8 mouse cellular contexts compared by ENCODE assay signal in genomic region chr8:83895894-83896293, GRCm38 (mm10). TPM values are rescaled to one million over a fixed set of nuclear protein-coding genes. Genes with fewer than 3 reads are reported as not detected.
A peak's percentile ranks its signal among the peaks of the same experiment; 100 is the strongest.
DNase-seq lines count a peak whose midpoint lies in the region; ATAC-seq and TF ChIP-seq lines count a peak whose summit lies in the region.
"Had no signal": no experiment of that assay in that cellular context is flagged by ENCODE, and none has a peak within 500 bp of the region (broad histone marks: within the 10 kb centered on the region; RNA-seq: fewer than 3 reads in every experiment).

No protein-coding gene starts in this region.

- 3% methylated on average over 5 of the region's 5 CpGs for WGBS in intestine, postnatal 0 days
- 9% methylated on average over 5 of the region's 5 CpGs for WGBS in intestine, embryonic 15.5 days
- 8% methylated on average over 5 of the region's 5 CpGs for WGBS in bone marrow, adult 2 months

- peak; percentile 48 for TF ChIP-seq RAD21 in CH12.LX (IDR thresholded peaks at IDR 0.05; ENCODE audit: low read depth, low read length)

- no peak for TF ChIP-seq POLR2A in CH12.LX (IDR thresholded peaks at IDR 0.05; ENCODE audit: low read depth, low read length)
- TF ChIP-seq POLR2A in bone marrow, adult 2 months (IDR thresholded peaks at IDR 0.05; ENCODE audit: borderline replicate concordance, control insufficient read depth, low read depth, low read length), result no peak

- no peaks in the 10 kb centered on the region for H3K79me2 ChIP-seq in CH12.LX (replicated peaks; ENCODE audit: control insufficient read depth, extremely low read depth, insufficient read depth, poor library complexity, severe bottlenecking)

- ATAC-seq in intestine, postnatal 0 days, result no peak
- ATAC-seq in intestine, embryonic 15.5 days, result no peak
- peak; percentile 49 for ATAC-seq in granulocyte monocyte progenitor cell, adult 5-6 weeks (replicated peaks; ENCODE audit: poor library complexity, severe bottlenecking)

- H3K4me3 ChIP-seq in intestine, postnatal 0 days (ENCODE audit: low read depth, low read length), result no peak overlapping the region
- H3K4me3 ChIP-seq in intestine, embryonic 15.5 days (replicated peaks), result no peak overlapping the region
- H3K4me3 ChIP-seq in CH12.LX (replicated peaks in 1 of 3; ENCODE audit: low read depth in 2 of 3, low read length in 2 of 3, poor library complexity in 1 of 3), result no peak overlapping the region
- no peak overlapping the region for H3K4me3 ChIP-seq in bone marrow, adult 2 months (replicated peaks; ENCODE audit: control insufficient read depth, low read depth, low read length)
- H3K4me3 ChIP-seq: heart, embryonic 13.5 days had no signal

- TF ChIP-seq EP300 in CH12.LX (IDR thresholded peaks at IDR 0.05; ENCODE audit: low read length), result no peak

- peak; percentile 68 for DNase-seq in CH12.LX (ENCODE audit: extremely low read depth)
- DNase-seq in lung, postnatal 4 days, result peak; percentile 47 to 59
- DNase-seq in right cerebral cortex, postnatal 4 days, result no peak

- in situ Hi-C loops in CH12.LX (cut with MboI; ENCODE audit: low pct_ligation_motif_present, low pct_unique_long_range_greater_than_20kb, low sequenced_read_pairs), result loop anchor here (5.0 to 10.0 kb wide), 3 partner anchors 59 to 159 kb away; partner anchors contain the start of genes Asf1b and Gm10644

- peak; percentile 96 for TF ChIP-seq CTCF in intestine, postnatal 0 days (IDR thresholded peaks at IDR 0.05; ENCODE audit: low read depth)
- peak; percentile 75 to 89 for TF ChIP-seq CTCF in CH12.LX (conservative IDR thresholded peaks at IDR 0.05 in 1 of 2, IDR thresholded peaks at IDR 0.05 in 1 of 2; ENCODE audit: low read depth in 2 of 2, low read length in 2 of 2)
- TF ChIP-seq CTCF in bone marrow, adult 2 months (IDR thresholded peaks at IDR 0.05; ENCODE audit: control insufficient read depth, insufficient read depth, low read length), result peak; percentile 89

- no peaks in the 10 kb centered on the region for H3K4me1 ChIP-seq in intestine, postnatal 0 days (replicated peaks; ENCODE audit: control insufficient read depth, insufficient read depth, low read length)
- H3K4me1 ChIP-seq in intestine, embryonic 15.5 days (replicated peaks), result peaks cover 14% of the 10 kb centered on the region
- peaks cover 3 to 14% of the 10 kb centered on the region in 2 experiments; a peak in 2 of 4 replicates for H3K4me1 ChIP-seq in CH12.LX (ENCODE audit: control insufficient read depth in 1 of 2, insufficient read depth in 2 of 2)
- no peaks in the 10 kb centered on the region for H3K4me1 ChIP-seq in bone marrow, adult 2 months (ENCODE audit: control insufficient read depth, insufficient read depth, low read length)

- dilution Hi-C loops in CH12.LX (cut with MboI; ENCODE audit: extremely low pct_ligation_motif_present, extremely low pct_unique_long_range_greater_than_20kb, low sequenced_read_pairs), result no loop called here

- H3K9ac ChIP-seq in intestine, postnatal 0 days (ENCODE audit: low read depth, low read length), result no peak overlapping the region
- H3K9ac ChIP-seq in intestine, embryonic 15.5 days, result no peak overlapping the region
- no peak overlapping the region for H3K9ac ChIP-seq in CH12.LX (ENCODE audit: insufficient read depth, low read depth)
- H3K9ac ChIP-seq: heart, embryonic 13.5 days had no signal

- no peak overlapping the region for H3K4me2 ChIP-seq in intestine, postnatal 0 days (replicated peaks; ENCODE audit: low read depth)
- no peak overlapping the region for H3K4me2 ChIP-seq in intestine, embryonic 15.5 days (replicated peaks)
- peak overlapping the region; percentile 34; the same call in 1 of the 2 replicates for H3K4me2 ChIP-seq in CH12.LX (ENCODE audit: insufficient read depth, low read depth, poor library complexity, severe bottlenecking)
- H3K4me2 ChIP-seq: heart, embryonic 13.5 days had no signal

- no peaks in the 10 kb centered on the region for H3K36me3 ChIP-seq in intestine, postnatal 0 days (ENCODE audit: control insufficient read depth, insufficient read depth)
- no peaks in the 10 kb centered on the region for H3K36me3 ChIP-seq in intestine, embryonic 15.5 days
- H3K36me3 ChIP-seq in CH12.LX (replicated peaks in 1 of 2; ENCODE audit: control insufficient read depth in 1 of 2, insufficient read depth in 1 of 2, low read length in 1 of 2), result no peaks in the 10 kb centered on the region
- H3K36me3 ChIP-seq: heart, embryonic 13.5 days had no signal

- H3K27ac ChIP-seq in intestine, postnatal 0 days (ENCODE audit: low read depth, low read length), result no peak overlapping the region
- no peak overlapping the region for H3K27ac ChIP-seq in intestine, embryonic 15.5 days
- no peak overlapping the region for H3K27ac ChIP-seq in CH12.LX (ENCODE audit: insufficient read depth, low read depth)
- H3K27ac ChIP-seq in bone marrow, adult 2 months (ENCODE audit: control insufficient read depth, insufficient read depth, low read depth, low read length, poor library complexity), result no peak overlapping the region
- H3K27ac ChIP-seq: heart, embryonic 13.5 days had no signal

- no peaks in the 10 kb centered on the region for H3K9me3 ChIP-seq in intestine, postnatal 0 days (ENCODE audit: control insufficient read depth)
- H3K9me3 ChIP-seq in intestine, embryonic 15.5 days, result no peaks in the 10 kb centered on the region
- H3K9me3 ChIP-seq in CH12.LX (replicated peaks; ENCODE audit: low read length), result peaks cover 4% of the 10 kb centered on the region
- H3K9me3 ChIP-seq: heart, embryonic 13.5 days had no signal

- H3K27me3 ChIP-seq in intestine, postnatal 0 days (replicated peaks; ENCODE audit: control insufficient read depth, insufficient read depth, low read length), result peaks cover 39% of the 10 kb centered on the region
- peaks cover 18% of the 10 kb centered on the region; the same call in 1 of the 2 replicates for H3K27me3 ChIP-seq in intestine, embryonic 15.5 days (replicated peaks)
- peaks cover 23% of the 10 kb centered on the region for H3K27me3 ChIP-seq in CH12.LX (replicated peaks)

TF ChIP-seq in CH12.LX, 34 proteins besides CTCF, POLR2A, EP300 and RAD21:
- TF ChIP-seq HCFC1 (IDR thresholded peaks at IDR 0.05; ENCODE audit: low read depth, low read length) (peak; percentile 11; the same call in 1 of the 2 replicates), SMC3 (IDR thresholded peaks at IDR 0.05; ENCODE audit: low read depth, low read length) (peak; percentile 72), CHD1 (IDR thresholded peaks at IDR 0.05; ENCODE audit: low read depth, low read length) (no peak), MAZ (IDR thresholded peaks at IDR 0.05; ENCODE audit: low read depth, low read length) (0 out of 2 replicates have a peak, but pooled peaks have one; percentile 39), IRF4 (IDR thresholded peaks at IDR 0.05; ENCODE audit: low read depth, low read length) (0 out of 2 replicates have a peak, but pooled peaks have one; percentile 15), MAX (IDR thresholded peaks at IDR 0.05; ENCODE audit: low read length) (0 out of 2 replicates have a peak, but pooled peaks have one; percentile 9)

RNA-seq across cellular contexts. Expression of gene Adgrl1, which starts 4.0 kb away (rescaled TPM):
- 4.4 and 5.6 TPM in 2 replicates for polyA plus RNA-seq in intestine, postnatal 0 days (2015; fragmentation: Nextera tagmentation; extraction: Ambion mirVana)
- 11.0 and 13.4 TPM in 2 replicates for polyA plus RNA-seq in intestine, embryonic 15.5 days (2015; fragmentation: Nextera tagmentation; extraction: Ambion mirVana)
- 12.5 and 14.8 TPM in 2 replicates for total RNA-seq in CH12.LX (2012; rRNA removed)
- 3.5 and 4.4 TPM in 2 replicates for total RNA-seq in CH12.LX (2014; rRNA removed)
- polyA plus RNA-seq in CH12.LX (2012; ENCODE audit: insufficient read length, low read depth), result 9.7 and 14.5 TPM in 2 replicates
- 6.5 and 8.8 TPM in 2 replicates for polyA plus RNA-seq in bone marrow, adult 2 months (2011; ENCODE audit: insufficient read depth, insufficient read length, low replicate concordance, missing spikeins)
- total RNA-seq in granulocyte monocyte progenitor cell, adult 5-6 weeks (2014; fragmentation: Nextera tagmentation), result 1.4 and 2.4 TPM in 2 replicates
- total RNA-seq in granulocyte monocyte progenitor cell, adult 5-6 weeks (2017), result 2.4 and 3.6 TPM in 2 replicates

RNA-seq across cellular contexts. Expression of gene Gm10644, which starts 59.1 kb away (rescaled TPM):
- polyA plus RNA-seq in intestine, postnatal 0 days (2015; fragmentation: Nextera tagmentation; extraction: Ambion mirVana), result 0.09 and 0.12 TPM in 2 replicates
- polyA plus RNA-seq in intestine, embryonic 15.5 days (2015; fragmentation: Nextera tagmentation; extraction: Ambion mirVana), result 0.44 and 0.47 TPM in 2 replicates
- total RNA-seq in CH12.LX (2012; rRNA removed) (1.1 and 1.7 TPM in 2 replicates), CH12.LX (2014; rRNA removed) (0.58 TPM in 2 replicates)
- polyA plus RNA-seq in CH12.LX (2012; ENCODE audit: insufficient read length, low read depth), result 0.44 and 0.72 TPM in 2 replicates
- polyA plus RNA-seq in bone marrow, adult 2 months (2011; ENCODE audit: insufficient read depth, insufficient read length, low replicate concordance, missing spikeins), result not detected in 2 replicates
- total RNA-seq in granulocyte monocyte progenitor cell, adult 5-6 weeks (2014; fragmentation: Nextera tagmentation), result not detected in 2 replicates
- total RNA-seq in granulocyte monocyte progenitor cell, adult 5-6 weeks (2017), result not detected in 2 replicates

RNA-seq across cellular contexts. Expression of gene Asf1b, which starts 59.4 kb away (rescaled TPM):
- polyA plus RNA-seq in intestine, postnatal 0 days (2015; fragmentation: Nextera tagmentation; extraction: Ambion mirVana), result 13.8 and 16.0 TPM in 2 replicates
- 57.8 and 60.9 TPM in 2 replicates for polyA plus RNA-seq in intestine, embryonic 15.5 days (2015; fragmentation: Nextera tagmentation; extraction: Ambion mirVana)
- total RNA-seq in CH12.LX (2012; rRNA removed) (71.1 and 94.5 TPM in 2 replicates), CH12.LX (2014; rRNA removed) (58.9 and 62.2 TPM in 2 replicates)
- 86.3 and 101 TPM in 2 replicates for polyA plus RNA-seq in CH12.LX (2012; ENCODE audit: insufficient read length, low read depth)
- 48.8 and 55.7 TPM in 2 replicates for polyA plus RNA-seq in bone marrow, adult 2 months (2011; ENCODE audit: insufficient read depth, insufficient read length, low replicate concordance, missing spikeins)
- 36.8 and 53.8 TPM in 2 replicates for total RNA-seq in granulocyte monocyte progenitor cell, adult 5-6 weeks (2014; fragmentation: Nextera tagmentation)
- 29.8 and 33.2 TPM in 2 replicates for total RNA-seq in granulocyte monocyte progenitor cell, adult 5-6 weeks (2017)
